Mouse (Mus musculus): ENCODE measurements at regions not wholly inside any gene's neighbourhood (a gene's known extent, or its start where the extent isn't known, plus 50 kb on each side); places are given as distances from the start of the nearest gene placed in this dataset.

DNA sequence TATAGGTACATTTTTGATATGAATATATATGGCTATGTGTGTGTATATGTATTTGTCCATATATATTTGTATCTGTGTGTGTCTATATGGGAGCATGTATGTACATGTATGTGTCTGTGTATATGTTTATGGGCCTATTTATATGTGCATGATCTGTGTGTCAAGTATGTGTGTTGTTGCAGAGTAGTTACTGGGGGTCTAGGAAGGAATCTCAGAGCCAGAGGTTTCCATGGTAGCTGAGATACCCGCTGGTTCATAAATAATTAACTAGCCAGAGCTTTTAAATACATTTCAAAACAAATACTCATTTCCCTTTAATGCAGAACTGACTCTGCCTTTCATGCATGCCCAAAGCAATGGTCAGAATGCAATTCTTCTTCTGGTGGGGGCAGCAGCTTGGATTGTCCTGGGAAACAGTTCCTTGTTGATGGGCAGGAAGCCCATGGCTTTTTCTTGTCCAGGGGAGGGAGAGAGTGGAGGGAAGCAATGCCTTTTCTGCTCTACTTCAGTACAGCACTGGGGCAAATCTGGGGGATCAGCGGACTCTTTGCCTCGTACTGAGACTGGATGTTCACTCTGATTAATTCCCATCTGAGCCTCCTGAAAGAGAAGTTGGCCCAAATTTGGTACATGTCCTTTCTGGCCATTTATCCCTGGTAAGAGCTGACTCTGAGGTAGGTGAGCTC is 798.7 kb downstream of the Gm9195 start:
- ChIA-PET POLR2A (no interaction called here), CTCF (no interaction called here)
- no peaks in the 10 kb centered on the region for H3K27me3 ChIP-seq

DNA sequence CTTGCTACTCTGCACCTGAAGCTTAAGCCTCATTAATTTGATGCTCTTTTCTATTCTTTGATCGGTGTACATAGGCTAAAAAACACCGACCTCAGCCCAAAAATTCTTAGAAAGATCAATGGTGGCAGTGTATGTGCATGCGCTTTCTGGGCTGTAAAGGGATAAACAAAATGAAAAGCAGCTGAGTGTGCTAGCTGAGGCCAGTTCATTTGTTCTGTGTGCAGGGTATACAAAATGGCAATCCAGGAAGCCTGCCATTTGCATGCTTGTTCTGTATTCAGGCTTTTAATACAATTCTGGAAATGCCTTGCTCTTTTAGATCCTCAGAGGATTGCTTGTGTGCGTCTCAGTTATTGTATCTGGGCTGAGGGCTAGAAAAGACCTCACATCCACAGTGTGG is 817.1 kb downstream of the Gm9195 start:
- no peak for TF ChIP-seq CTCF (IDR thresholded peaks at IDR 0.05)
- no peak for DNase-seq (ENCODE audit: low read depth, low spot score)
- ATAC-seq = no peak
- CTCF ChIA-PET = interaction anchor here (0.6 kb wide), 1 partner anchor 34 kb away, joined by 3 read pairs; no protein-coding TSS in a partner anchor
- in situ Hi-C loops (cut with MboI; ENCODE audit: low pct_unique_long_range_greater_than_20kb) = no loop called here
- POLR2A ChIA-PET = no interaction called here
- H3K27me3 ChIP-seq = peaks cover 4% of the 10 kb centered on the region

More for the DNA sequence above, 798.7 kb downstream of the Gm9195 start:
- DNase-seq (ENCODE audit: low read depth, low spot score) (no peak), ATAC-seq (no peak)
- in situ Hi-C loops (cut with MboI; ENCODE audit: low pct_unique_long_range_greater_than_20kb) = no loop called here
- no peak for TF ChIP-seq CTCF (IDR thresholded peaks at IDR 0.05)

- H3K27me3 ChIP-seq = no peaks in the 10 kb centered on the region
- in situ Hi-C loops (cut with MboI; ENCODE audit: low pct_unique_long_range_greater_than_20kb) = no loop called here
- CTCF ChIA-PET = no interaction called here
- ATAC-seq (no peak), DNase-seq (ENCODE audit: low read depth, low spot score) (no peak)
- POLR2A ChIA-PET = no interaction called here
- TF ChIP-seq CTCF (IDR thresholded peaks at IDR 0.05) = no peak
Observed at GRCm38 (mm10) chr14:71673837-71674236, 817.8 kb downstream of the Gm9195 start.

GRCm38 (mm10) chr14:71672481-71672880 is 819.2 kb downstream of the Gm9195 start:
- ChIA-PET CTCF (no interaction called here), POLR2A (no interaction called here)
- no peak for TF ChIP-seq CTCF (IDR thresholded peaks at IDR 0.05)
- no peak for DNase-seq (ENCODE audit: low read depth, low spot score)
- in situ Hi-C loops (cut with MboI; ENCODE audit: low pct_unique_long_range_greater_than_20kb) = no loop called here
- no peaks in the 10 kb centered on the region for H3K27me3 ChIP-seq
- no peak for ATAC-seq

DNA sequence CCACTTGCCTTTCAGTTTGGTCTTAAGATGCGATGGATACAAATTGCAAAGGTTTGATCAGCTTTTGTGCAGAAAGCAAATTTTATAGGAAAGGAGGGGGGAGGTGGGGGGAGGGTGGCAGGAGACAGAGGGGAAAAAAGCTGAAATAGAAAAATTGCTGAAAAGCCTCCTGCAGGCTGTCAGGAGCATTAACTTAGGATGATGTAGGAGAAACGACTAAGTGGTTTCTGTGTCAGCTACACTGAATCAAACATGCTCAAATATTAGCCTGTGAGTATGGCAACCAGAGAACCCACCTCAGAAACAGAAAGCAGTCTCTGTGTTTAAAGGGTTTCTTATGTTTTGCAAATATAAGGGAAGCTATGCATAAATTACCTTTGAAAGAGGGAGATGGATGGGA is 819.6 kb downstream of the Gm9195 start:
- ATAC-seq = no peak
- POLR2A ChIA-PET = no interaction called here
- DNase-seq (ENCODE audit: low read depth, low spot score) = no peak
- in situ Hi-C loops (cut with MboI; ENCODE audit: low pct_unique_long_range_greater_than_20kb) = no loop called here
- CTCF ChIA-PET = no interaction called here
- no peaks in the 10 kb centered on the region for H3K27me3 ChIP-seq
- TF ChIP-seq CTCF (IDR thresholded peaks at IDR 0.05) = no peak

DNA sequence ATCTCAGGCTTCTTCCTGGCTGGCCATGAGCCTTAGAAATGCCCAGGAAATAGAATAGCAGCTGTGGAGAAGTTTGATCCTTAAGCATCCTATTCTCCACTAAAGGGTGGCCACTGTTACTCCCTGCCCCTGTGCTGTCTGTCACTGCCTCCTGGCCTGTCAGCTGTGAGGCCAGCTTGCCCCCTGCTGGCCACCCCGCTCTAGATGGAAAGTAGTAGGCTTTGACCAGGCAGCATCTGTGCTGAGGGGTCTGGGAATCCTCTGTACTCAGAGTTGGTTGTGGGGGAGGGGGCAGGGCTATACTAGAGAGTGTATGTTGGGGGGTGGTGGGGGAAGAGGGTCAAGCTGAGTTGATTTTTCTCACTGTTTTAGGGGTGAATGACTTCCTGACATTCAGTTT is 821.2 kb downstream of the Gm9195 start:
- H3K27me3 ChIP-seq = no peaks in the 10 kb centered on the region
- ChIA-PET CTCF (no interaction called here), POLR2A (no interaction called here)
- no peak for DNase-seq (ENCODE audit: low read depth, low spot score)
- no peak for ATAC-seq
- no peak for TF ChIP-seq CTCF (IDR thresholded peaks at IDR 0.05)
- in situ Hi-C loops (cut with MboI; ENCODE audit: low pct_unique_long_range_greater_than_20kb) = no loop called here

- ChIA-PET CTCF (no interaction called here), POLR2A (no interaction called here)
- DNase-seq (ENCODE audit: low read depth, low spot score) (no peak), ATAC-seq (no peak)
- H3K27me3 ChIP-seq = no peaks in the 10 kb centered on the region
- in situ Hi-C loops (cut with MboI; ENCODE audit: low pct_unique_long_range_greater_than_20kb) = no loop called here
- no peak for TF ChIP-seq CTCF (IDR thresholded peaks at IDR 0.05)
Observed at GRCm38 (mm10) chr14:71666656-71667055, 825.0 kb downstream of the Gm9195 start.

DNA sequence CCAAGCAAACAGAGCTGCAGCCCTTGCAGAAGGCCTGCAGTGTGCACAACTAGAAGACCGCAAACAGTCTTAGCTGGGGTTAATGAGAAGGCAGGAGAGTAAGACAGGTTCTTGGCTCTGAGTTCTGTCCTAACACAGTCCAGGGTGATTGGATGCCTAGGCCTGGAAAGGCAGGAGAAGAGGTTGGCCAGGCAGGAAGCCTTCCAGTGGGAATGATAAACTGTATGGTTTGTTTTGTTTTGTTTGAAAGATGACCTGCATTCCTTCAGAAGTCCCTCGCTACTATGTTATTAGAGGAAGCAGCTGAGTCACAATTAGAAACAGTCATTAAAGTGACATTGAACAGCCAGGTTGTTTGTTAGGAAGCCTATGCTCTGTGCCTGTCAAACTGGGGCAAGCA is 831.5 kb downstream of the Gm9195 start:
- ATAC-seq = no peak
- no peak for DNase-seq (ENCODE audit: low read depth, low spot score)
- no peaks in the 10 kb centered on the region for H3K27me3 ChIP-seq
- ChIA-PET POLR2A (no interaction called here), CTCF (no interaction called here)
- in situ Hi-C loops (cut with MboI; ENCODE audit: low pct_unique_long_range_greater_than_20kb) = no loop called here
- TF ChIP-seq CTCF (IDR thresholded peaks at IDR 0.05) = no peak

DNA sequence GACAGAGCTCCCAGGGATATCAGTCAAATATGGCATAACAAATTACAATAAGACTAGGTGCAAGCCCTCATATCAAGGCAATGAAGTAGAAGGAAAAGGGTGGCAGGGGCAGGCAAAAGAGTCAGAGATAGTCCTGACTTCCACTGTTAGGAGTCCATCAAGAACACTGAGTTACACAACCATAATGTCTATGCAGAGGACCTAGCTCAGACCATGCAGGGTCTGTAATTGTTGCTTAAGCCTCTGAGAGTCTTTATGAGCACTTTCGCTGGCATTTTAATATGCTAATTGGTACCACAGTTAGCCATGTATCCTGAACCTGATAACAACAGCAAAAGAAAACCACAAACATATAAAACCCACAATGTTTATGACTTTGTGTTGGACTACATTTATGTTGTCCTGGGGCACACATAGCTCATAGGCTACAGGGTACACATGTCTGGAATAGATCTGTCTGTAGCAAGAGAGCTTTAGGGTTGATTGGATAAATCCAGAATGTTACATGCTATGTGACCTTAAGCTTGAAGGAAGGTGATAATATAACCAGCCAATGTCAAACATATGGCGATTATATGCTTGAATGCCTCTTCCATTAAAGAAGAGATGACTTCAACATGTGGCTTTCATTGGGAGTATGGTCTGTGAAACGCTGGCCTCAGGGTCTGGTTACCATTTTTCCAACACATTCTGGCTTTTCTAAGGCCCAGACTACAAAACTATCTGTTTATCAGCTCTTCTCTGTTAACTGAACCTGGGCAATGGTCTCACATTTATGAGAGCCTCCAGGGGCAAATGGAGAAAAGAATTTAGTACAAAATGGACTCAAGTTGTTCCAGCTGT is 836.6 kb downstream of the Gm9195 start:
- no peak for ATAC-seq
- no peak for TF ChIP-seq CTCF (IDR thresholded peaks at IDR 0.05)
- no peak for DNase-seq (ENCODE audit: low read depth, low spot score)
- CTCF ChIA-PET = no interaction called here
- in situ Hi-C loops (cut with MboI; ENCODE audit: low pct_unique_long_range_greater_than_20kb) = no loop called here
- H3K27me3 ChIP-seq = no peaks in the 10 kb centered on the region
- POLR2A ChIA-PET = no interaction called here

- TF ChIP-seq CTCF (IDR thresholded peaks at IDR 0.05) = no peak
- H3K27me3 ChIP-seq = no peaks in the 10 kb centered on the region
- no peak for DNase-seq (ENCODE audit: low read depth, low spot score)
- in situ Hi-C loops (cut with MboI; ENCODE audit: low pct_unique_long_range_greater_than_20kb) = no loop called here
- POLR2A ChIA-PET = no interaction called here
- ATAC-seq = no peak
- CTCF ChIA-PET = no interaction called here
Observed at GRCm38 (mm10) chr14:71642536-71642935, 849.1 kb downstream of the Gm9195 start.

DNA sequence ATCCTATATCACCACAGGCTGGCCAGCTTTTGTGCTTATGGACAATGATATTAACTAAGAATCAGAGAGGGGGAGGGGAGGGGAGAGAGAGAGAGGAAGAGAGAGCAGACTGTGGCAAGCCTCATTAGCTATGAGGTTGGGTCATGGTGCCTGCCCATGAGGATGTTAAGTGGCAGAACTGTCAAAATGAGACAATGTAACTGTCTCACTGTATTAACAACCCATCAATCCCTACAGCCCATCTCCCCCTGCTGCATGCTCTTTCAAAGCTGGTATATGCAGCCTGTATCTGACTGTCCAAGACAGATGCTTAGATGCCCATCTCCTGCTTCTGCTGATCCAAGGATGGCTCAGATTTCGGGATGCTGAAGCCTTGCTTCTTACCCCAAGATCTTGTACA is 852.6 kb downstream of the Gm9195 start:
- no peak for DNase-seq (ENCODE audit: low read depth, low spot score)
- no peak for ATAC-seq
- CTCF ChIA-PET = interaction anchor here (1.3 kb wide), 1 partner anchor 31 kb away, joined by 3 read pairs; no protein-coding TSS in a partner anchor
- in situ Hi-C loops (cut with MboI; ENCODE audit: low pct_unique_long_range_greater_than_20kb) = no loop called here
- POLR2A ChIA-PET = no interaction called here
- TF ChIP-seq CTCF (IDR thresholded peaks at IDR 0.05) = no peak
- no peaks in the 10 kb centered on the region for H3K27me3 ChIP-seq

Measured in Patski (cell line).